Mouse (Mus musculus) thymus, postnatal 25 days (tissue): Measurements from ENCODE around the gene Gm11009.
"Not testable (repeated sequence)": the region's sequence is repeated elsewhere in the genome, so short reads cannot be mapped to it uniquely, and the experiment has no call there.

Experiments used
- DNase-seq: peaks from one replicate; pipeline ENCODE4 v3.0.0; 2022

Gm11009 gene

DNA sequence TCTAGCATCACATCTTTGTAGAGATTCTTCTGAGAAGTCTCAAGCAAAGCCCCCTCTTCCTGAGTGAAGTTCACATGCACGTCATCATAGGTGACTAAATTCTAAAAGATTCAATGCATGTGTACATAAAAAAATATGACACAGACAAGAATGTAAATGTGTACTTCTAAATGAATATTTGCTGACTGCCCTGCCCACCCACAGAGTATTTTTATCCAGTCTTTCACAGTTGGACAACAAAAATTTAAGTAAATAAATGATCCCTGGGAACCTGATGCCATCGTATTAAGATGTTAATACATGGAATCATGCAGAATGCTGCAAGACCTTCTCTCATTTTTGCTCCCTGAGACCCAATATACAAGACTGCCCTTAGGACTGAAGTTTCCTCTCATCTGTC, at the start of gene Gm11009:
Gene Gm11009, minus strand, starts transcription at position 101 of the 400 bp plus-strand sequence.
- DNase-seq, result not testable (repeated sequence)
